Mouse (Mus musculus): Measurements from ENCODE around the gene Trex1.

DNA sequence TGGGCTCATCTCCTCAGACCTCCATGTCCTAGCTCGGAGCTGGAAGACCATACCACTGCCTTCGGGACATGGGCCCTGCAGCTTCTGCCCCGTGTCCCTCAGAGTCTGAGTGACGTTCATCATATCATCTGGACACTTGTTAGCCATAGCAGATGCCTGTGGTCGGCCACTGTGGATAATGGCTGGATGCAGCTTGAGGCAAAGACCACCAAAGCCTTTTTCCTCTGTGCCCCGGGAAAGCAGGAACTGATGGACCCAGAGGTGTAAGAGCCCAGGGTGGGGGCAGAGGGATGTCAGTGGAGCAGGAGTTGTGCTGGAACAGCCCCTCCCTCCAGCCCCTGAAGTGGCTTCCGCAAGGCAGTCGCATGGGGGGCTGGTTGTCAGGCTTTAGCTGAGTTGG, 27.8 kb downstream of the Trex1 start:
- no peak for TF ChIP-seq POLR2A (IDR thresholded peaks at IDR 0.05; ENCODE audit: insufficient read length, low read depth)
- no peak for TF ChIP-seq SRF (IDR thresholded peaks at IDR 0.05; ENCODE audit: control insufficient read depth, insufficient read length, low read depth)
- TF ChIP-seq MAX (IDR thresholded peaks at IDR 0.05; ENCODE audit: low read depth) = no peak
- no peak for TF ChIP-seq TCF12 (IDR thresholded peaks at IDR 0.05; ENCODE audit: insufficient read depth, poor library complexity, severe bottlenecking)
- no peak for TF ChIP-seq E2F4 (IDR thresholded peaks at IDR 0.05; ENCODE audit: insufficient read depth)
- TF ChIP-seq CEBPB (IDR thresholded peaks at IDR 0.05; ENCODE audit: insufficient read depth, poor library complexity, severe bottlenecking) = no peak
- TF ChIP-seq REST (IDR thresholded peaks at IDR 0.05; ENCODE audit: insufficient read depth, insufficient read length) = no peak
- TF ChIP-seq USF1 (IDR thresholded peaks at IDR 0.05; ENCODE audit: low read depth) = no peak
- no peak for TF ChIP-seq POLR2AphosphoS2 (IDR thresholded peaks at IDR 0.05; ENCODE audit: insufficient read length, low read depth)
- no peak for TF ChIP-seq MYOG (IDR thresholded peaks at IDR 0.05; ENCODE audit: control insufficient read depth in 1 of 3, insufficient read depth in 1 of 3, insufficient read length in 2 of 3, low read depth in 2 of 3)
- no peak for TF ChIP-seq TCF3 (IDR thresholded peaks at IDR 0.05; ENCODE audit: insufficient read length, low read depth)

All from myocyte (in vitro differentiated cells).